Mouse (Mus musculus) cerebellum, postnatal 4 days (tissue): ENCODE data around the gene Ilk.
"Not testable (repeated sequence)": the region's sequence is repeated elsewhere in the genome, so short reads cannot be mapped to it uniquely, and the experiment has no call there.

Experiments
- DNase-seq, 2 experiments: peaks; one replicate each; pipeline ENCODE4 v3.0.0; 2022; ENCODE audit warnings: low spot score in 2 of 2, mixed read lengths in 1 of 2

Ilk gene

DNA sequence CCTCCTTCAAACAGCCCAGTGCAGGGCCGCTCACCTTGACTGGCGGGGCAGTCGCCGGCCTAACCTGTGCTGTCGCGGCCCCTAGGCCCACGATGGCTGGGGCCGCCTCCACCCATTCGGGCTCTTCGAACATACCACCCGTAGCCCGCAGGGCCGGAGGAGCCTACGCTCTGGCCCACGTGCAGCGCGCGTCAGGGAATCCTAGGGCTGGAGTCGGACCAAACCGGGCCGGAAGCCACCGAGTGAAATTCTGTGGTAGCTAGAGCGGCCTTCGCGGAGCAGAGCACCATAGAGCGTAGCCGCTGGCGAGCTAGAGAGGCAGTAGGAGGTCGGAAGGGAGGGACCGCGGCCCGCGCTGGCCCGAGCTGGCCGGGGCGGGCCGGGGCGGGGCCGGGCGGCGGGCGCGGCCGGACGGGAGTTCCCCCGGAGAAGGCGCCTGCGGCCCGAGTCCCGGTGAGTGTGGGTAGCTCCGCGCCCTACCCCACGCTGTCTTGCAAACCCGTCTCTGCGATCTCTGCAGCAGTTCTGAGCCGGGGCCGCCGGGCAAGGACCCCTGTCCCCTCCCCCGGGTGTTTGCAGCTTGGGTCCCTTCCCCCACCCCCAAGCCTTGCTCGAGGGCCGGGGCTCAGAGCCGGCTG, at the start of gene Ilk:
TSS of gene Ilk (plus strand) at position 329 of the 638 bp plus-strand sequence.
- peak; percentile 69 to 83 for DNase-seq

DNA sequence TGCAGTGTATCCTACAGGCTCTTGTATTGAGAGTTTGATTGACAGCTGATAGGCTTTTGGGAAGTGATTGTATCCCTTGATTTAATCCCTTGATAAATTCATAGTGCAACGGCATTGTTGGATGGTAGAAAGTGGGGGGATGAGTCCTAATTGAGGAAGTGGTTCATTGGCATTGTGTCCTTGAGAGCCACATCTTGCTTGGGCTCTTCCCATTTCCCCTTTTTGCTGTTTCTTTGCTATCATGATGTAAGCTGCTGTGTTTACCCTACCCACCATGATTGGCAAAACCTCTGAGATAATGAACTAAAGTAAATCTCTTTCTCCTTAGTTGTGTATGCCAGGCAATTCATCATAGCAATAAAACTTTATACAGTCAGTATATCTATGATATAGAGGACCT, 45.5 kb upstream of the Ilk start:
- DNase-seq = no peak

DNA sequence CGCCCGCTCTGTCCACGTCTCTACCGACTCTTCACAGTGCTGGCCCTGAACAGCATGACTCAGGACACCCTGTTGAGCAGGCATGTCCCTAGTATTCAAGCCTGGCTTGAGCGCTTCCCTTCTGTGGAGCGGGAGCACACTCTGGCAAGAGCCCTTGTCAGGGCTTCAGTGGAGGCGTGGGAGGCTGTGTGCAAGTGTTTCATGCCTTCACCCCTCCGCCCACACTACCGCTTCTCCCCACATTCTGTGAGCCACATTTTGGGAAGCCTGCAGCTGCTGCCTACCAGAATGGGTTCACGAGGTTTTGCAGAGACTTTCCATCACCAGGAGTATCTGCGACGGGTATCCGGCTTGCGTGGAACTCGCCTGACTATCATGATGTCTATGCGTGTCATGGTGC, 33.2 kb upstream of the Ilk start:
- DNase-seq = no peak

DNA sequence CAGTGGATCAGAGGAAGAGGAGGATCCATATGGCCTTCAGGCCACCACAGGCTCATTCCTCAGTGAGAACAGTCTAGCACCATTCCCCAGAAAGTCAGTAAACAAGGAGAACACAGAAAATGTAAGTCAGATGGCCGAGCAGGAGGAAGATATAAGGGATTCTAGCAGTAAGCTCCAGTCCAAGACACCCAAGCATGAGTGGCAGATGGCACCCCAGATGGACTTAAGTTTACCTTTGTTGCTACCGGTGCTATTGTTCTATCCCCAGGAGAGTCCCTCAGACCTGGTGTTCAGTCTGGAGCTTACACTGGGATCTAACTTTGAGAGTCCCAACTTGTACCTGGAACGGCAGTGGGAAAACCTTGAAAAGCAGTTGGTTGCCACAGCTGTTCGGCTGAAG, 32.6 kb upstream of the Ilk start:
- DNase-seq = no peak

DNA sequence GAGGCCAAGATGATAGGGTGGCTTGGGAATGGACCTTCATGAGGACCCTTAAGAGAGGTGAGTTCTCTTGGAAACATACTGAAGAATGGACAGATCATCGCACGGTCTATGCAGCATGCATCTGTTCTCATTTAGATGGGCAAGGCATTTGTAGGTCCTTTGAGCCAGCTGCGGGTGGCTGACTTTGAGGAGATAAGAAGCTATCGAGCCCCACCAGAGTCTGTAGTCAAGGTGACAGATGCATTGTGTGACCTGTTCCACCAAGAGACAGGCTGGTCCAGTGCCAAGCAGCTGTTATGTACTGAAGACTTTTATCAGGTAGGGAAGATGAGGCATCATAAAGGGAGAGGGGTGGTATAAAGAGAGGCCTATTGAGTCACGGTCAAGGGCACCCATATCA, 27.7 kb upstream of the Ilk start:
- no peak for DNase-seq

DNA sequence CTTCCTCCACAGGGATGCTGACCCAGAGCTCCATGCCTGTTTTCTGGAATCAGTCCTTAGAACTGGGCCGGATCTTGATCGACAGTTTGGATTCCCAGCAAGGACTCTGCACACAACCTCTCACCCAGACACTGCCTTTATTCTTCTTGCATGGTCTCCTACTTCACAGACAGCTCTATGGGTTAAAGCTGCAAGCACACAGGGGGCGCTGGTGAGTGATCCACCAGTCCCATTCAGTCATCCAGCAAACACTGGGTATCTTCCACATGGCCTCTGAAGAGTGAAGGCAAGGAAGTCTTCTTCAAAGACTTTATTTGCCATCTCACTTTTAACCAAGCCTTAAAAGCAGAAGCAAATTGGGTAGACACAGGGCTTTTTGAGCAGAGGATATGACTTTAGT, 21.0 kb upstream of the Ilk start:
- DNase-seq = no peak

DNA sequence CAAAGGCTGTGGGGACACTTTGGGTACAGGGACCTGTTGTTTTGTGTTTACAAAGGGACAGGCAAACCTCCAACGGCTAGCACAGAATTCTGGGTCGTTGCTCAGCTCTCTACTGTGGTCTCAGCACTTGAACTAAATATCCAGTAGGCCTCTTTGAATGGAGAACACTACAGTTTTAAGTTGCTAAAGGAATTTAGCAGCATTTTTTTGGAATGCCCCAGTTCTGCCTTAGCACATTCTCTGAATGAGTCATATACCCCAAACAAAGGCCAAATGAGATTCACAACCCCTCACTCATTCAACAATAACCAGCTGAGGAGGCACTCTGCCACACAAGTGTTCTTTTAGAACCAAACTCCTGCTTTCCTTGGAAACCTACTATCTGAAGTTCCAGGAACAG, 14.5 kb upstream of the Ilk start:
- no peak for DNase-seq

DNA sequence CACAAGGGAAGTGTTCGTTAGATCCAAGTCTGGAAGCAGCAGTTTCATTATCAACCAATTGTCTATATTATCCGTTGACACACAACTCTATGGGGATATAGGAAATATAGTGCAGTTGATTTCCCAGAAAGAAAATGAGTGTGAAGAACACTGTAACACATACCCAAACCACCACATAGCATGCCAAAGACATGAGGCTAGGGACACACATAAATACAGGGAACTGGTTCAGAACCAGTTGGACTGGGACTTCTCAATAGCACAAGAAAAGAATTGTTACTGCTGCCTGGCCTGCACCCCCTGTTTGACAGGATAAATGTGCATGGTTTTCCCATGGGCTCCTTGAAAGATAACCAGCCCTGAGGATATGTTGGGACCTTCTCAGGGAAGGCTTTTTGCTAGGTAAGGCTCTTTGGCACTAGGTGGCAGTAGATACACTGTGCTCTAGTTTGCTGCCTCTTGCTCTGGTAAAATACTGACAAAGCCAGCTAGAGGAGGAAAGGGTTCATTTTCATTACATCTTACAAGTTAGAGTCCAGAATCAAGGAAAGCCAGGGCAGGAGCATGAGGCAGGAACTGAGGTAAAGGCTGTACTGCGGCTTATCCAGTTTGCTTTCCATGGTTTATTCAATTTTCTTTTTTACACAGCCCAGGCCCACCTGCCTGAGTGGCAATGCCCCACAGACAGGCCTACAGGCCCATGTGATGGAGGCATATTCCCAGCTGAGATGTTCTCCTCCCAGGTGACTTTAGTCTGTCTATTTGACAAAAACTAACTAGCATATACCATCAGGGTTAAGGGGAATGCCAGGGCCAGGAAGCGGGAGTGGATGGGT, 10.0 kb upstream of the Ilk start:
- peak in 1 of 2 experiments; percentile 25 for DNase-seq

DNA sequence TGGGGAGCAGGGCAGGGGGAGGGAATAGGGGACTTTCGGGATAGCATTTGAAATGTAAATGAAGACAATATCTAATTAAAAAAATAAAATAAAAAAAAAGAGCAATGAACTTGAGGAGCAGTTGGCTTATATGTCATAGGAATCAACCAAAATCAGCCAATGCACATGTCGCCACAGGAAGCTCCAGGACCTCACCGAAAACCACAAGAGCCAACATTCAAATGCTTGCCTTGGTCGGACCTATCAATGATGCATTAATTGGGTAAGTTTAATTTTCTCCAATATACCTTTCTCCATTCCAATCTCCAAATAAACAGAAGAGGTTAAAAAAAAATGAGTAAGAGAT, 9.4 kb upstream of the Ilk start:
- DNase-seq = no peak

DNA sequence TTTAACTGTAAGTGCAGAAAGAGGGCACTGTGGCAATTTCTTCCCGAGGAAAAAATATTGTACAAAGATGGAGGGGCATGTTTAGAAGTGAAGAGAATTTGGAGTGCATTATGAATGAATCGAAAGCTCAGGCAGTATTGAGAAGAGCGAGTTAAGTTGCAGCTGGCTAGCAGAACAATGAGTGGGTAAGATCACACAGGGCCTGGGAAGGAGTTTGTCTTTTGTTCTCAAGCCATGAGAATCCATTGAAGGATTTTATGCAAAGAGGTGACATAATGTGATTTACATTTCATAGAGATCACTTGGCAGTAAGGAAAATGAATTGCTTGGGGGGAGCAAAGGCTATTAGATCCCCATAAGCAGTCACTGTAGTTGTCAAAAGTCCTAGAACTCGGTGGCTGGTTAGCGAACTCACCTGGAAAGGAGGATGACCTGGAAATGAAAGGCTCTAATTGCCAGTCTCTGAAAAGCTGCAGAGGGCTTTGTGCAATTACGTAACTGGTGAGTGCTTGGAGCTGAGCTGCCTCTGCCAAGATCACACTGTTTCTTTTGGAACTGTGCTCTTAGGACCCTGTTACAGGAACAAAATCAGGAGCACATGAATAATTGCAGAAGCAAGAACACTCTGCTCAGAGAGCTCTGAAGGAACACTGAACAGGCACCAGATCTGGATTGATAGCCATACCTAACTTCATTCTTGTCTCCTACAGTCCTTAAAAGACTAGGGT, 7.5 kb upstream of the Ilk start:
- DNase-seq = no peak

DNA sequence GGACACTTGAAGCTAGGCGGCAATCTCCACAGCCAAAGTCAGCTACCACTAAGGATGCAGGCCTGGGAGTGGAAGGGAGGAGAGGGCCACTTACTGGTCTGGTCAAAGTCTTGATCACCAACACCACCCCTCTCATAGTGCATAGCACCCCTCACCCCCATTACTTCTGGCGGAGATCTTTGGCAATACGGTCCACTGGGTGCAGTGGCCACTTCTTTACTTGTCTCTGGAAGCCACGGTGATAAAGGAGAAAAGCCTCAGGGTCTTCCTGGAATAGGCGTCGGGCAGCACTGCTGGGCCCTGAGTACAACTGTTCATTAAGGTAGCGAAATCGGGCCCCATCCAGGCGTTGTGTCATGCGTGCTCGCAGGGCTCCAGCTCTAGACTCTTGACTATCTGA, 2.6 kb upstream of the Ilk start:
- DNase-seq = no peak

DNA sequence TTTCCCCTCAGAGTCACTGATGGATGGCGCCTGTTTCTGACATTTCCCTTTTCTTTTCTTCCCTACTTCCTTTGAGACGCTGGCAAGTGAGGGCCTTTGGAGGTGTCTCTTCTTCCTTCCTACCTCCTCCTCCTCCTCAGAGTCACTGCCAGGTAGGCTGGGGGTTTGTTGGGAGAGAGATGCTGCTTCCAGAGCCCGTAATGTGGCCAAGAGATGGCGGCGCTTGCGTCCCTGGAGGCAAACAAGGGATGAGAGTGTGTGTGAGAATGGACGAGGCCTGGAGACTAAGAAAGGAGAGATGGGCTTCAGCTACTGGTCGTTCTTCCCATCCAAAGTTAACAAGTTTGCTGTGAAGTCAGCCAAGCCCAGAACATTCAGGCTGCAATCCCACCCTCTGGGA, 1.6 kb upstream of the Ilk start:
- DNase-seq = no peak

DNA sequence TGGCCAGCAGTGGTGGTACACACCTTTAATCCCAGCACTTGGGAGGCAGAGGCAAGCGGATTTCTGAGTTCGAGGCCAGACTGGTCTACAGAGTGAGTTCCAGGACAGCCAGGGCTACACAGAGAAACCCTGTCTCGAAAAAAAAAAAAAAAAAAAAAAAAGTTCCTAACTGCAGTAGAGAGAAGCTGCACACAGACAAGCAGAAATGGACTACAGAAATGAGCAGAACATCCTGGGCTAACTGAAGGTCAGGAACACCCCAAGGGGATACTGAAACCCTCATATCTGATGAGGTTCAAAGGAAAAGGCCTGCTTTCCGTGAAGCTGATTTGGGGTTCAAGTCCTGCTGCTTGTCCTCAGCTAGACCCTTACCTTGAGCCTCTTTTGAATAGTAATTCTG, 928 bp upstream of the Ilk start:
- DNase-seq = not testable (repeated sequence)

DNA sequence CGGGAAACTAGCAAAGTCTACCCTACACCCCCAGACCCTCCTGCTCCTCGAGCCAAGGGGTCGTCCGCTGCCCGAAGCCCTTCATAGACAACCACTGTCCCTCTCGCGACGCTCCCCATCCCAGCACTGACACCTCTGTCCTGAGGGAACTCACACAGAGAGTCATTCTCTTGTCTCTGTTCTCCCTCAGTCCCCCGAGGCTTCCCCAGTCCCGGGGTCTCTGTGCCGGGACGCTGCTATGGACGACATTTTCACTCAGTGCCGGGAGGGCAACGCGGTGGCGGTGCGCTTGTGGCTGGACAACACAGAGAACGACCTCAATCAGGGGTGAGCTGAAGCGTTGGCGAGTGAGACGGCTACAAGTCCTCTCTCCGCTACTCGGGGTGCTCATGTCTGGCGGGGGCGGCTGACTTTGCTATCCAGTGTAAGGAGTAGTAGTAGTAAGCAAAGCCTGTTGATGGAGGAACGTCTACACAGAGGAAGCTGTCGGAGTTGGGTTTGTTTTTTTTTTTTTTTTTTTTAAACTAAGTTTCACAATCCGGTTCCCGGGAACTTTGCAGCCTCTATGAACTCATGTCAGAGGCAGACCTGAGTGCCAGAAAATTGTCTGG, 624 bp downstream of the Ilk start, which contains the start of gene Rrp8:
TSS of gene Rrp8 (minus strand) at position 475 of the 611 bp plus-strand sequence.
- no peak for DNase-seq

DNA sequence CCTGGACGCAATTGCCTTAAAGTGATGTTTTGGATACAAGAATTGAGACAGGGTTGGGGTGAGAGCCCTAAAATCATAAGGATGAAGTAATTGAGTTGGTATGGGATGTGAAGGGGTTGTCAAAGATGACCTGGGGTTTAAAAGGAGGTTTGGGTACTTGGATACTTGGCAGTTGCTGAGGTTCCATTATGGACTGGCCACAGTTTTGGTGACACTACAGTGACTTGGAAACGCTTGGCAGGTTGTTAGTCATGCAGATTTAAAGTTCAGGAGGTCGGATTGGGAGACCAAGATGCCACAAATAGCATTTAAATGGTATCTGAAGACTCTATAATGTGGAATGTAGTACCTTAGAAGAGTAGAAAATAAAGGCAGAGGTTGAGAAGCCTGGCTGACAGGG, 1.3 kb downstream of the Ilk start:
- no peak for DNase-seq

DNA sequence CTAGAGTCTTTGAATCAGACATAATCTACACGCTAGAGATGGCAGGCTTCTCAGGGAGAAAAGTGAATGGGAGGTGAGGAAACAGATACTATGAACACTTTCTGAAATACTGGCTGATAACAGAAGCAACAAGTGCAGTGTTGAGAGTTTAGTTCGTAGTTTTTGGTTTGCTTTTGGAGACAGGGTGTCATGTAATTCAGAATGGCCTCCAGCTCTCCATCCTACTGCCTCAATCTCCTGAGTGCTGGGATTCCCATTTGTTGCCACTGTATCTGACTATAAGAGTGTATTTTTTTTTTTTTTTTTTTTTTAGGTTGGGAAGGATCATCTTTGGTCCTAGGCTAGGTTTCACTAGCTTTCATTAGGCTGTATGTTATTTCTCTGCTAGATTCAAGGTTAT, 1.9 kb downstream of the Ilk start:
- no peak for DNase-seq

DNA sequence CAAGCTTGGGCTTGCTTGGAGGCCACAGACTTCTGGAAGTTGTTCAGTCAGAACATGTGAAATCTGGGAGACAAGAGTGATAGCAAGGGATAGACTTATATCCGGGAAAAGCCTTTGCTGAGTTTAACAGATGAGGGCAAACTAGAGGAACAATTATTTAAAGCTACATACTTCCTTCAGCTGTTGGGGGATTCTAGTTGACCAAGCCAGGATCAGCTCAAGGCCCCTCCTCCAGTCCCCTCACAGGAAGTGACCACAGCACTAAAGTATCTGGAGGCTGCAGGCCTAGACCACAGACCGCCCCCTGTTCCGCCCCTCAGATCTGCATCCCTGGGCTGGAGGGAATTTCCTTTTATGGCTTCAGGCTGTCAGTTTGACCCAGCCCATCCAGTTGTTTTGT, 2.6 kb downstream of the Ilk start:
- no peak for DNase-seq

DNA sequence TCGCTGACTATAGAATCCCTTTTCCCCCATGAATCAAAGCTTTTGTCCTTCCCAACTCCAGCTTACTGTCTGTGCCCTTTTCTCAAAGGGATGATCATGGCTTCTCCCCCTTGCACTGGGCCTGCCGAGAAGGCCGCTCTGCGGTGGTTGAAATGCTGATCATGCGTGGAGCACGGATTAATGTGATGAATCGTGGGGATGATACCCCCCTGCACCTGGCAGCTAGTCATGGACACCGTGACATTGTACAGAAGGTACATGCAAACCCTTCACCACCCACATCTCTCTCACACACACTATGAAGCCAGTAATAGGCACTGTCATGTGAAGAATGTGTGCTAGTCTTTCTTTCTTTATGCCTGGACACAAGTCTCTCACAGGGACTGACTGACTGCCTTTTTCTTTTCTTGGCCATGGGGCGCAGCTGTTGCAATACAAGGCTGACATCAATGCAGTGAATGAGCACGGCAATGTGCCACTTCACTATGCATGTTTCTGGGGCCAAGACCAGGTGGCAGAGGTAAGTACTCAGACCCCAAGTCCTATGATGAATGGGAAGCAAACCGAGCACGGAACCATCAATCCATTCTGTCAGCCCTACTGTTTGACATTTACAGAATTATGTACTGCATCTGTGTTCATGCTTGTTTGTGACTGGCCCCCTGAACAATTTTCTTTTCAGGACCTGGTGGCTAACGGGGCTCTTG, 3.9 kb downstream of the Ilk start:
- no peak for DNase-seq

DNA sequence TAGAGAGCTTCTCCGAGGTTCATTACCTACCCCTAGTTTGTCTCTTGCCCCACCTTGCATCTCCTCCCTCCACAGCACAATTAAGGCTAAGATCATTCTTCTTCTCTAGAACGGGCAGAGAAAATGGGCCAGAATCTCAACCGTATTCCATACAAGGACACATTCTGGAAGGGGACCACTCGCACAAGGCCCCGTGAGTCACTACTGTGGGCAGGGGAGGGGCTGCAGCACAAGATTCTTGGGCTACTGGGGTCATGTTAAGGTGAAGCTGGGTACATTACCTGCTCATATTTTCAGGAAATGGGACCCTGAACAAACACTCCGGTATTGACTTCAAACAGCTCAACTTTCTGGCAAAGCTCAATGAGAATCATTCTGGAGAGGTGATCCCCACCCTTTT, 4.5 kb downstream of the Ilk start:
- no peak for DNase-seq

DNA sequence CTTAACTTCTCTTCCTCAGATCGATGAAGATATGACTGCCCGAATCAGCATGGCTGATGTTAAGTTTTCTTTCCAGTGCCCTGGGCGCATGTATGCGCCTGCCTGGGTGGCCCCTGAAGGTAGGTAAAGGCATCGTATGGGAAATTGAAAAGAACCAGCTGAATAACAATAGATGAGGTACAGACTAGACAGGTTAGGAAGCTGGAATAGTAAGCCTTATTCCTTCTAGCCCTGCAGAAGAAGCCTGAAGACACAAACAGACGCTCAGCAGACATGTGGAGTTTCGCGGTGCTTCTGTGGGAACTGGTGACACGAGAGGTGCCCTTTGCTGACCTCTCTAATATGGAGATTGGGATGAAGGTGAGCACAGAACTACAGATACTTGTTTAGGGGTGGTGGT, 5.6 kb downstream of the Ilk start:
- no peak for DNase-seq

DNA sequence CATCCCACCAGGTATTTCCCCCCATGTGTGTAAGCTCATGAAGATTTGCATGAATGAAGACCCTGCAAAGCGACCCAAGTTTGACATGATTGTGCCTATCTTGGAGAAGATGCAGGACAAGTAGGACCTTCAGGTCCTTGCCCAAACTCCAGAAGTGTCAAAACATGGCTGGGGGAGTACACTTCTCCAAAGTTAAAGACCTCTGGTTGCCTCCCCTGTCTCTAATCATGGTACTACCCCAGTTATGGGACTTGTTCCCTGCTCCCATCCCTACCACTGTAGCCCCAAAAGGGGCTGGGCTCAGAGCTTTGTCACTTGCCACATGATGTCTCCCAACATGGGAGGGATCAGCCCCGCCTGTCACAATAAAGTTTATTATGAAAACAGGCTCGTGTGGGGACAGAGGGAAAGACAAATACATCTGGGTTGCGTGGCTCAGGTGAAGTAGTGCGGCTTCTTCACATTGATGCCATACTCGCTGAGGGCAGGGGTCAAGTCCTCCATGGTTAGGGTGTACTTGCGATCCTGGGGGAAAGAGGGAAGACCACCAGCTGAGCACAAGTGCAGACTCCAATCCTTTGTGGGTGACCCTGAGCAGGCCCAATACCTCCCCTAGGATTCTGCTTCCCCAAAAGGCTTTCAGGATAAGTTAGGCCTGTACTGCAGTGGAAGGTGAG, 6.3 kb downstream of the Ilk start:
- not testable (repeated sequence) for DNase-seq
